Mouse (Mus musculus): Measurements from ENCODE around the gene Slc6a8. TPM values are rescaled to one million over a fixed set of nuclear protein-coding genes. Genes with fewer than 3 reads are reported as not detected.
A peak's percentile ranks its signal among the peaks of the same experiment; 100 is the strongest.

Gene Slc6a8
- polyA plus RNA-seq, 1 experiment from 2014 or later = 6.6 TPM

DNA sequence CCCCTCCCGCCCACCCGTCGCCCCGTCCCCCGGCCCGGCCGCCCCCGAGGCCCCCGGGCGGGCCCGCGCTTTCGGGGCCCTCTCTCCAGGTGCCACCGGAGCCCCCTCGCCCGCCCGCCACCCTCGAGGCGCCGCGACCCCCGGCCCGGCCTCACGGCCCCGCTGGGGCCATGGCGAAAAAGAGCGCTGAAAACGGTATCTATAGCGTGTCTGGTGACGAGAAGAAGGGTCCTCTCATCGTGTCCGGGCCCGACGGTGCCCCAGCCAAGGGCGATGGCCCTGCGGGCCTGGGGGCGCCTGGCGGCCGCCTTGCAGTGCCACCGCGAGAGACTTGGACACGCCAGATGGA is 643 bp downstream of the Slc6a8 start:
- Histone ChIP-seq H3K4me3 (ENCODE audit: low read depth, low read length) (peak overlapping the region; percentile 61), H3K27me3 (ENCODE audit: control insufficient read depth, insufficient read depth, low read depth, low read length) (no peaks in the 10 kb centered on the region), H3K4me2 (ENCODE audit: low read length) (peak overlapping the region; percentile 80), H3K36me3 (ENCODE audit: control insufficient read depth, insufficient read depth, low read length) (0 out of 2 replicates have a peak, but pooled peaks cover 3% of the 10 kb centered on the region), H3K4me1 (ENCODE audit: control insufficient read depth, insufficient read depth, low read length) (peaks cover 12% of the 10 kb centered on the region), H3K9me3 (replicated peaks; ENCODE audit: control insufficient read depth, low read length, poor library complexity, severe bottlenecking) (no peaks in the 10 kb centered on the region; the same call in 1 of the 2 replicates), H3K27ac (ENCODE audit: low read length) (peak overlapping the region; percentile 70), H3K9ac (ENCODE audit: low read depth, low read length) (peak overlapping the region; percentile 77)
- WGBS = 20% methylated on average over 18 of the region's 42 CpGs
- no peak; the same call in 1 of the 2 replicates for ATAC-seq

GRCm38 (mm10) chrX:73673968-73674661 is 1.2 kb downstream of the Slc6a8 start:
- Histone ChIP-seq H3K4me1 (ENCODE audit: control insufficient read depth, insufficient read depth, low read length) (peaks cover 12% of the 10 kb centered on the region), H3K9me3 (replicated peaks; ENCODE audit: control insufficient read depth, low read length, poor library complexity, severe bottlenecking) (no peaks in the 10 kb centered on the region; the same call in 1 of the 2 replicates), H3K27me3 (ENCODE audit: control insufficient read depth, insufficient read depth, low read depth, low read length) (no peaks in the 10 kb centered on the region), H3K4me2 (ENCODE audit: low read length) (peak overlapping the region; percentile 80), H3K27ac (ENCODE audit: low read length) (peak overlapping the region; percentile 70), H3K36me3 (ENCODE audit: control insufficient read depth, insufficient read depth, low read length) (0 out of 2 replicates have a peak, but pooled peaks cover 3% of the 10 kb centered on the region), H3K4me3 (ENCODE audit: low read depth, low read length) (peak overlapping the region; percentile 61), H3K9ac (ENCODE audit: low read depth, low read length) (peak overlapping the region; percentile 77)
- ATAC-seq = peak; percentile 21
- WGBS = 25% methylated on average over 20 of the region's 20 CpGs

GRCm38 (mm10) chrX:73675231-73675630 is 2.3 kb downstream of the Slc6a8 start:
- H3K4me3 ChIP-seq (ENCODE audit: low read depth, low read length) = peak overlapping the region; percentile 61; the same call in 1 of the 2 replicates
- peak overlapping the region; percentile 80 for H3K4me2 ChIP-seq (ENCODE audit: low read length)
- H3K9me3 ChIP-seq (replicated peaks; ENCODE audit: control insufficient read depth, low read length, poor library complexity, severe bottlenecking) = no peaks in the 10 kb centered on the region; the same call in 1 of the 2 replicates
- no peak overlapping the region for H3K27ac ChIP-seq (ENCODE audit: low read length)
- WGBS = 67% methylated on average over 2 of the region's 2 CpGs
- ATAC-seq = no peak
- H3K36me3 ChIP-seq (ENCODE audit: control insufficient read depth, insufficient read depth, low read length) = peaks cover 3% of the 10 kb centered on the region; the same call in 1 of the 2 replicates
- no peaks in the 10 kb centered on the region for H3K27me3 ChIP-seq (ENCODE audit: control insufficient read depth, insufficient read depth, low read depth, low read length)
- H3K4me1 ChIP-seq (ENCODE audit: control insufficient read depth, insufficient read depth, low read length) = peaks cover 12% of the 10 kb centered on the region
- H3K9ac ChIP-seq (ENCODE audit: low read depth, low read length) = no peak overlapping the region

DNA sequence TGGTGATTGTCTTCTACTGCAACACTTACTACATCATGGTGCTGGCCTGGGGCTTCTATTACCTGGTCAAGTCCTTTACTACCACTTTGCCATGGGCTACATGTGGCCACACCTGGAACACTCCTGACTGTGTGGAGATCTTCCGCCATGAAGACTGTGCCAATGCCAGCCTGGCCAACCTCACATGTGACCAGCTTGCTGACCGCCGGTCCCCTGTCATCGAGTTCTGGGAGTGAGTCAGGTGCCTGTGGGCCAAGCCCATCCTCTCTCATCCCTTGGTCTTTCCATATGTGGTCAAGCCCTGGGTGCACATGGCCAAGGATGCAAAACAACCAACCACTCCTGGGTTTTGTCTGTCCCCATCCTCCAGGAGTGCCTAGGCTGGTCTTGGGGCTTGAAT is 3.7 kb downstream of the Slc6a8 start:
- Histone ChIP-seq H3K27me3 (ENCODE audit: control insufficient read depth, insufficient read depth, low read depth, low read length) (no peaks in the 10 kb centered on the region), H3K36me3 (ENCODE audit: control insufficient read depth, insufficient read depth, low read length) (peaks cover 7% of the 10 kb centered on the region; the same call in 1 of the 2 replicates), H3K9me3 (replicated peaks; ENCODE audit: control insufficient read depth, low read length, poor library complexity, severe bottlenecking) (no peaks in the 10 kb centered on the region; the same call in 1 of the 2 replicates), H3K27ac (ENCODE audit: low read length) (no peak overlapping the region), H3K9ac (ENCODE audit: low read depth, low read length) (no peak overlapping the region), H3K4me1 (ENCODE audit: control insufficient read depth, insufficient read depth, low read length) (peaks cover 12% of the 10 kb centered on the region), H3K4me2 (ENCODE audit: low read length) (no peak overlapping the region), H3K4me3 (ENCODE audit: low read depth, low read length) (no peak overlapping the region)
- ATAC-seq = no peak
- WGBS = 96% methylated on average over 4 of the region's 4 CpGs

DNA sequence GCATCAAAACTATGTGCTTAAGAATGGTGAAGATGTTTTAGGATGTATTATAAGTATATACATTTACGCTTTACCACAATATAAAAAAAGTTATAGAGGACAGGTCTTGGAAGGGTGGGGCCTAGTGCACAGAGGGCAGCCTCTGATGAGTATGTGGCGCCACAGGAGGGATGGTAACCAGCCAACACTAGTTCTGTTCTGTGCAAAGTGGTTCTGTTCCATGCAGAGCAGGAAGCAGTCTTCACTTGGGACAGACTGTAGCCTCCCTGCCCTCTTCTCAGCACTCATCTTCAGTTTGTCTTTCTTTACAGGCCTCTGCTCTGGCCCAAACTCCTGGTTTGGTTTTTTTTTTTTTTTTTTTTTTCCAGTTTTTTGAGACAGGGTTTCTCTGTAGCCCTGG is 11.2 kb downstream of the Slc6a8 start:
- no peaks in the 10 kb centered on the region for H3K4me1 ChIP-seq (ENCODE audit: control insufficient read depth, insufficient read depth, low read length)
- no peak overlapping the region for H3K4me3 ChIP-seq (ENCODE audit: low read depth, low read length)
- WGBS = 84% methylated on average over 2 of the region's 2 CpGs
- no peak overlapping the region for H3K9ac ChIP-seq (ENCODE audit: low read depth, low read length)
- H3K27ac ChIP-seq (ENCODE audit: low read length) = no peak overlapping the region
- H3K27me3 ChIP-seq (ENCODE audit: control insufficient read depth, insufficient read depth, low read depth, low read length) = no peaks in the 10 kb centered on the region
- no peaks in the 10 kb centered on the region for H3K9me3 ChIP-seq (replicated peaks; ENCODE audit: control insufficient read depth, low read length, poor library complexity, severe bottlenecking)
- peaks cover 8% of the 10 kb centered on the region; the same call in 1 of the 2 replicates for H3K36me3 ChIP-seq (ENCODE audit: control insufficient read depth, insufficient read depth, low read length)
- ATAC-seq = no peak
- H3K4me2 ChIP-seq (ENCODE audit: low read length) = no peak overlapping the region

DNA sequence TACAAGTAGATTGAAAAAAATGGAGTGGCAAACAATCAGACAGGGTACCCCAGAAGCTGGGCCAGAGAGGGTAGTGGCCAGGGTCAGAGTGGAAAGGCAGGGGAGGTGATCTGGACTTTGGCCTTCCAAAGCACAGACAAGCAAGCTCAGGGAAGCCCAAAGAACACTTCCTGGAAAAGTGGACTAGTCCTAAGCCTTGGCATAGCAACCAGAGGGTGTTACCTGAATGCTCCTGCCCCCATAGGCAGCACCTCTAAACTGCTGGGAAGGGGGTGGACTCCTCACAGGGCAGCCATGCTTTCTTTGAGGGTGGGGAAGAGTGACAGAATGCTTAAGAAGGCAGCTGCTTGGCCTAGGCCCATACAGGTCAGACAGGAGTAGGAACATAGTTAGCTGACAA is 12.0 kb downstream of the Slc6a8 start:
- Histone ChIP-seq H3K4me1 (ENCODE audit: control insufficient read depth, insufficient read depth, low read length) (no peaks in the 10 kb centered on the region), H3K4me3 (ENCODE audit: low read depth, low read length) (no peak overlapping the region), H3K9ac (ENCODE audit: low read depth, low read length) (no peak overlapping the region), H3K4me2 (ENCODE audit: low read length) (no peak overlapping the region), H3K9me3 (replicated peaks; ENCODE audit: control insufficient read depth, low read length, poor library complexity, severe bottlenecking) (no peaks in the 10 kb centered on the region), H3K27ac (ENCODE audit: low read length) (no peak overlapping the region), H3K27me3 (ENCODE audit: control insufficient read depth, insufficient read depth, low read depth, low read length) (no peaks in the 10 kb centered on the region), H3K36me3 (ENCODE audit: control insufficient read depth, insufficient read depth, low read length) (peaks cover 8% of the 10 kb centered on the region; the same call in 1 of the 2 replicates)
- no peak for ATAC-seq

GRCm38 (mm10) chrX:73685629-73686028 is 12.7 kb downstream of the Slc6a8 start:
- Histone ChIP-seq H3K4me2 (ENCODE audit: low read length) (no peak overlapping the region), H3K4me3 (ENCODE audit: low read depth, low read length) (no peak overlapping the region), H3K4me1 (ENCODE audit: control insufficient read depth, insufficient read depth, low read length) (no peaks in the 10 kb centered on the region), H3K27ac (ENCODE audit: low read length) (no peak overlapping the region), H3K9ac (ENCODE audit: low read depth, low read length) (no peak overlapping the region), H3K9me3 (replicated peaks; ENCODE audit: control insufficient read depth, low read length, poor library complexity, severe bottlenecking) (no peaks in the 10 kb centered on the region), H3K36me3 (ENCODE audit: control insufficient read depth, insufficient read depth, low read length) (peaks cover 3% of the 10 kb centered on the region; the same call in 1 of the 2 replicates), H3K27me3 (ENCODE audit: control insufficient read depth, insufficient read depth, low read depth, low read length) (no peaks in the 10 kb centered on the region)
- no peak for ATAC-seq
- 85% methylated on average over 3 of the region's 3 CpGs for whole genome bisulfite sequencing

- peak; percentile 72; the same call in 1 of the 2 replicates for ATAC-seq
- Histone ChIP-seq H3K9me3 (replicated peaks; ENCODE audit: control insufficient read depth, low read length, poor library complexity, severe bottlenecking) (no peaks in the 10 kb centered on the region), H3K4me3 (ENCODE audit: low read depth, low read length) (no peak overlapping the region), H3K4me1 (ENCODE audit: control insufficient read depth, insufficient read depth, low read length) (no peaks in the 10 kb centered on the region), H3K27ac (ENCODE audit: low read length) (no peak overlapping the region), H3K4me2 (ENCODE audit: low read length) (no peak overlapping the region), H3K27me3 (ENCODE audit: control insufficient read depth, insufficient read depth, low read depth, low read length) (no peaks in the 10 kb centered on the region), H3K36me3 (ENCODE audit: control insufficient read depth, insufficient read depth, low read length) (peaks cover 3% of the 10 kb centered on the region; the same call in 1 of the 2 replicates), H3K9ac (ENCODE audit: low read depth, low read length) (no peak overlapping the region)
- WGBS = 84% methylated on average over 5 of the region's 5 CpGs
Observed at GRCm38 (mm10) chrX:73690917-73691629, 18.1 kb downstream of the Slc6a8 start.

GRCm38 (mm10) chrX:73700472-73700871 is 27.5 kb downstream of the Slc6a8 start:
- H3K4me1 ChIP-seq (ENCODE audit: control insufficient read depth, insufficient read depth, low read length) = no peaks in the 10 kb centered on the region
- no peak overlapping the region for H3K9ac ChIP-seq (ENCODE audit: low read depth, low read length)
- no peak overlapping the region for H3K4me3 ChIP-seq (ENCODE audit: low read depth, low read length)
- no peaks in the 10 kb centered on the region for H3K36me3 ChIP-seq (ENCODE audit: control insufficient read depth, insufficient read depth, low read length)
- H3K27me3 ChIP-seq (ENCODE audit: control insufficient read depth, insufficient read depth, low read depth, low read length) = no peaks in the 10 kb centered on the region
- WGBS = 78% methylated on average over 1 of the region's 1 CpGs
- no peak for ATAC-seq
- H3K4me2 ChIP-seq (ENCODE audit: low read length) = no peak overlapping the region
- H3K9me3 ChIP-seq (replicated peaks; ENCODE audit: control insufficient read depth, low read length, poor library complexity, severe bottlenecking) = no peaks in the 10 kb centered on the region
- H3K27ac ChIP-seq (ENCODE audit: low read length) = no peak overlapping the region
